Mouse (Mus musculus): ENCODE data around the gene Depdc1b. TPM values are rescaled to one million over a fixed set of nuclear protein-coding genes. Genes with fewer than 3 reads are reported as not detected.

Depdc1b gene
- total RNA-seq, 2 experiments from 2014 or later = 0.31 to 0.64 TPM

- intact Hi-C loops (cut with DNase I) = no loop called here
- no peak for DNase-seq (ENCODE audit: low spot score)
Measured at GRCm38 (mm10) chr13:108418741-108419507, 102.8 kb downstream of the Depdc1b start.

- intact Hi-C loops (cut with DNase I) = no loop called here
- no peak for DNase-seq (ENCODE audit: low spot score)
Measured at GRCm38 (mm10) chr13:108426322-108426721, 110.2 kb downstream of the Depdc1b start.

- no peak for DNase-seq (ENCODE audit: low spot score)
- intact Hi-C loops (cut with DNase I) = no loop called here
Measured at GRCm38 (mm10) chr13:108428809-108429208, 112.7 kb downstream of the Depdc1b start.

- DNase-seq (ENCODE audit: low spot score) = no peak
Measured at GRCm38 (mm10) chr13:108429623-108430022, 113.5 kb downstream of the Depdc1b start.

GRCm38 (mm10) chr13:108431776-108432175 lies 115.6 kb downstream of the Depdc1b start:
- intact Hi-C loops (cut with DNase I) = no loop called here

More at GRCm38 (mm10) chr13:108429623-108430022, 113.5 kb downstream of the Depdc1b start:
- intact Hi-C loops (cut with DNase I) = no loop called here

GRCm38 (mm10) chr13:108435687-108436086 lies 119.6 kb downstream of the Depdc1b start:
- intact Hi-C loops (cut with DNase I) = loop anchor here (5.0 kb wide), 1 partner anchor 33 kb away; no protein-coding TSS in a partner anchor
- no peak for DNase-seq (ENCODE audit: low spot score)

More at GRCm38 (mm10) chr13:108431776-108432175, 115.6 kb downstream of the Depdc1b start:
- DNase-seq (ENCODE audit: low spot score) = no peak

- no peak for DNase-seq (ENCODE audit: low spot score)
- intact Hi-C loops (cut with DNase I) = loop anchor here (5.0 kb wide), 1 partner anchor 35 kb away; no protein-coding TSS in a partner anchor
Measured at GRCm38 (mm10) chr13:108437424-108437823, 121.3 kb downstream of the Depdc1b start.

GRCm38 (mm10) chr13:108439012-108439411 lies 122.9 kb downstream of the Depdc1b start:
- DNase-seq (ENCODE audit: low spot score) = no peak
- intact Hi-C loops (cut with DNase I) = loop anchor here (5.0 kb wide), 1 partner anchor 37 kb away; no protein-coding TSS in a partner anchor

- no peak for DNase-seq (ENCODE audit: low spot score)
- intact Hi-C loops (cut with DNase I) = no loop called here
Measured at GRCm38 (mm10) chr13:108448348-108448931, 132.3 kb downstream of the Depdc1b start.

- no peak for DNase-seq (ENCODE audit: low spot score)
- intact Hi-C loops (cut with DNase I) = no loop called here
Measured at GRCm38 (mm10) chr13:108449116-108450097, 133.3 kb downstream of the Depdc1b start, which contains the start of gene Pde4d. Pde4d (plus strand) TSS chr13:108449948.

- DNase-seq (ENCODE audit: low spot score) = no peak
- intact Hi-C loops (cut with DNase I) = no loop called here
Measured at GRCm38 (mm10) chr13:108451122-108451521, 135.0 kb downstream of the Depdc1b start.

GRCm38 (mm10) chr13:108453064-108453919 lies 137.2 kb downstream of the Depdc1b start:
- no peak for DNase-seq (ENCODE audit: low spot score)
- intact Hi-C loops (cut with DNase I) = no loop called here

Other genes starting within 250 kb of the Depdc1b start
- 10 to 100 TPM; 23.5 to 26.1 TPM for gene Ndufaf2, start 157.7 kb upstream of the Depdc1b start, total RNA-seq (2021)
- gene Ercc8, start 157.6 kb upstream of the Depdc1b start, total RNA-seq (2021) = 1 to 10 TPM; 6.3 to 7.2 TPM
- gene Elovl7, start 101.9 kb upstream of the Depdc1b start, total RNA-seq (2021) = under 1 TPM; 0.34 to 0.47 TPM
- 10 to 100 TPM; 29.1 to 41.2 TPM for gene Pde4d, start 133.6 kb downstream of the Depdc1b start, total RNA-seq (2021)

Data from heart, postnatal 25 days (tissue).